Mouse (Mus musculus) spleen, postnatal 36 days (tissue): ENCODE data around the gene Rnf180.
"Not testable (repeated sequence)": the region's sequence is repeated elsewhere in the genome, so short reads cannot be mapped to it uniquely, and the experiment has no call there.

Experiments
- DNase-seq, 2 experiments: peaks; one replicate each; pipeline ENCODE4 v3.0.0; 2022; ENCODE audit warnings: low spot score in 2 of 2, mixed read lengths in 1 of 2

The Rnf180 gene

GRCm38 (mm10) chr13:105294715-105295114 lies at the start of gene Rnf180:
TSS of gene Rnf180 (minus strand) at chr13:105294815.
- no peak for DNase-seq

GRCm38 (mm10) chr13:105331199-105331968 lies 36.8 kb upstream of the Rnf180 start:
- DNase-seq: no peak

DNA sequence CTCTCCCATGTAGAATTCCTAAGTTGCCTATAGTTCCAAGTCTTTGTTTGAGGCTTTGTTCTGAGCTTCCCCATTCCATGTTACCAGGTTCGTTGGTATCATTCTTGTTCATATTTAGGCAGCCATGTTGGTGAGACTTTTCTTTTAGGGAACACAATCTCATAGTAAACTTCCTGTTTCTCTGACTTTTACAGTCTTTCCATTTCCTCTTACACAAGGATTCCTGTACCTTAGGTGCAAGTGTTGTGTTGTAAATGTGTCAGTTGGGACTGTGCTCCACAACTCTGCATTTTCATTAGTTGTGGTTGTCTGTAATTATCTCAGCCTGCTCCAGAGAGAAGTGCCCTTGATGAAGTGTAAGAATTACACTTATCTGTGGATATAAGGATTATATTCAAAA lies 32.3 kb upstream of the Rnf180 start:
- no peak for DNase-seq

GRCm38 (mm10) chr13:105316926-105317325 lies 22.3 kb upstream of the Rnf180 start:
- DNase-seq: no peak

- no peak for DNase-seq
These were observed 21.4 kb upstream of the Rnf180 start for GRCm38 (mm10) chr13:105316009-105316408.

DNA sequence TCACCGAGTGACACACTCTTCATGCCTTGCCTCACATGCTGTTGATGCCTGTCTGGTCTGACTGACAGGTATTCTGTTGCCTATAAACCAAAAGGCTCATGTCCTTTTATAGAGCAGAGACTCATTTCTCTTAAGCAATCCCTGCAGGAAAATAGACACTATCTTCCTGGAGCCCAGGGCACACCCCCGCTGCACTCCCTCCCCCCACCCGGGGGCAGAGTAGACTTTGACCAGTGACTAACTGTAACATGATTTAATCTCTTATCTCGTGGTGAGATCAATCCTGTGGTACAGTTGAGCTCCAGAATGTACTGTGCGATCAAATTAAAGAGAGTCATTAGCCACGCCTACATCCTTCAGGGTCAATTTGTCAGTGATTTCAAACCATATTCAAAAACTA lies 18.1 kb upstream of the Rnf180 start:
- DNase-seq: no peak

DNA sequence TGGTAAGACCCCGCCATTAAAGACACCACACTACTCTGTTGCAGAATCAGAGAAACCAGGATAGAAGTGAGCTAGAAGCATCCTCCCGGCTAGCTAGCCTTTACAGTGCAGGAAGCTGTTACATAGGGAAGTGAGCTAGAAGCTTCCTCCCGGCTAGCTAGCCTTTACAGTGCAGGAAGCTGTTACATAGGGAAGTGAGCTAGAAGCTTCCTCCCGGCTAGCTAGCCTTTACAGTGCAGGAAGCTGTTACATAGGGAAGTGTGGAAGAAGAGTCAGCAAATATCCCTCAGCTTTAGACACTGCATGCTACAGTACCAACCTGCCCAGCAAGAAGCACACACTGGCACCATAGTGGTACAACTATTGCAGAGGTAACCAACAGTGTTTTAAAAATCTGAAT lies 15.9 kb upstream of the Rnf180 start:
- not testable (repeated sequence) for DNase-seq

- no peak for DNase-seq
These were observed 10.9 kb upstream of the Rnf180 start for GRCm38 (mm10) chr13:105305513-105305912.

DNA sequence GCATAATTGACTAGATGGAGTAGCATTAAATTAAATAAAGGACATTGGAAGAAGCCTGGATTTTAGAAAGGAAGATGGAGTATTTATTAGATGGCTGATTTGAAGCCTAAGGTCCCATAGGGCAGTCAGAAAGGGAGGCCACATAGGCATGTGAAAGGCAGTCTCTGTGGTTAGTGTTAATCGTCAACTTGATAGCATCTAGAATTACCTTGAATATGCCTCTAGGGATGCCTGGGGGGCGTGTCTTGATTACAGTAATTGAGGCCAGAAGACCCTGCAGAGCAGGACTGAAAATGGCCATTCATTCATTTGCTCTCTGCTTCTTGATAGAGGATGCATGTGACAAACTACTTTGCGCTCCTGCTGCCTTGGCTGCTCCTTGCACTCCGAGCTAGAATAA lies 9.4 kb upstream of the Rnf180 start:
- no peak for DNase-seq

- peak; percentile 14 for DNase-seq
These were observed 5.4 kb upstream of the Rnf180 start for GRCm38 (mm10) chr13:105300009-105300346.

GRCm38 (mm10) chr13:105299162-105300008 lies 4.8 kb upstream of the Rnf180 start:
- DNase-seq: no peak

- no peak for DNase-seq
These were observed 591 bp downstream of the Rnf180 start for GRCm38 (mm10) chr13:105293781-105294667.

- peak; percentile 5 to 23 for DNase-seq
These were observed 2.8 kb downstream of the Rnf180 start for GRCm38 (mm10) chr13:105291816-105292215.

GRCm38 (mm10) chr13:105290594-105290993 lies 4.0 kb downstream of the Rnf180 start:
- no peak for DNase-seq

DNA sequence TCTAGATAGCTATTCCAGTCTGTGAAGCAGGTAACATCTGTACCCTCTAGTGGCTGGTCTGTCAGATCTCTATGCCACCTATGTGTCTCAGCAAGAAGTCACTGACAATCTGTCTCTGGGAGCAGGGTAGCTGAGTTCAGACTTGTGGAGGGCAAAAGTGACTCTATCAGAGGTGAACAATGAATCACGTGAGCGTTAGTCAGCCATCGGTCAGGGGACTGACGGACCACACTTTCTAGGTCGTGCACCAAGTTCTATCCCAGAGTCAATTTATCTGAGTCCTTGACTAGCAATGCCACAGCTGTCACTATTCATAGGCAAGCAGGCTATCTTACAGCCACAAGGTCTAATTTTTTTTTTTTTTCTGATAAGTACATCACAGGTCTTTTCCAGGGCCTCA lies 4.6 kb downstream of the Rnf180 start:
- no peak for DNase-seq

- no peak for DNase-seq
These were observed 15.1 kb downstream of the Rnf180 start for GRCm38 (mm10) chr13:105279397-105280018.

DNA sequence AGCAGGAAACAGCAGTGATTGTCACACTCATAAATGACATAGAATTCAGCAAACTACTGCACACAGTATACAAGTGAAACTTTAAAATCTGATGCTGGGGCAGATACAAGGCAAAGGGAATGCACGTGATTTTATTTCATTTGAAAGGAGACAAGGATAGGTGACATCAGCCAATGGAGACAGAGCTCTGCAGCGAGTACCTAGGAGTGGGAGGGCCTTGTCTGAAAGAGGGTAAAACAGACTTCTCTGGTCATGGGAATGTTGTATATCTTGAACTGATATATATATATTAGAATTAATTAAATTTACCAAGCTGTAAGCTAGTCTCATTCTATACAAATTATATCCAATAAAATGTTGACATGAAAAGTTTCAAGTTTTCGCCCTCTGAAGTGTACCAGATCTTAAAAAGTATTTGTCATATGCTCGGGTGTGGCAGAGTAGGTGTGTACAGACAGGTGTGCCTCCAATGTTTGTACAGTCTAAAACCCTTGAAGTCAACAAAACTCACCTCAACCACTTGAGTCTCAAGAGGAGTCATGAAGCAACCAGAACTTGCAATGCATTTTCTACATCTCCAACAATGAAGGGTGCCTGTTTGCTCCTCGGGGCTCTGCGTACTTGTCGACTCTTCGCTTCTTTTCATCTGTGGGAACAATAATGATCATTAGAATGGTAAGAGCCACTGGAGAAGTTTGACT lies 24.1 kb downstream of the Rnf180 start:
- DNase-seq: no peak

GRCm38 (mm10) chr13:105267464-105267863 lies 27.2 kb downstream of the Rnf180 start:
- DNase-seq: no peak

- DNase-seq: peak in 1 of 2 experiments; percentile 21
These were observed 27.9 kb downstream of the Rnf180 start for GRCm38 (mm10) chr13:105266746-105267145.

- no peak for DNase-seq
These were observed 37.7 kb downstream of the Rnf180 start for GRCm38 (mm10) chr13:105256757-105257433.
